Mouse (Mus musculus) C2C12 (cell line): ENCODE measurements around the gene Rbfox3.

Experiments
- CEBPB ChIP-seq: IDR thresholded peaks from one replicate; pipeline ENCODE4 v1.6.1; 2011; ENCODE audit warnings: low read depth, mild to moderate bottlenecking, control low read depth, moderate library complexity
- CTCF ChIP-seq: IDR thresholded peaks from one replicate; pipeline ENCODE4 v1.5.1; 2011; ENCODE audit not compliant: control insufficient read depth, insufficient read depth, insufficient read length
- FOSL1 ChIP-seq: IDR thresholded peaks from one replicate; pipeline ENCODE4 v1.8.0; 2011; ENCODE audit warnings: mild to moderate bottlenecking, low read length; ENCODE audit not compliant: poor library complexity, insufficient read depth, severe bottlenecking

GRCm38 (mm10) chr11:118788091-118788490, 123.3 kb downstream of the Rbfox3 start:
- TF ChIP-seq CTCF (no peak), FOSL1 (no peak), CEBPB (no peak)
